Mouse (Mus musculus): ENCODE results near the gene Pum1. TPM values are rescaled to one million over a fixed set of nuclear protein-coding genes. Genes with fewer than 3 reads are reported as not detected.
"Not testable (repeated sequence)": the region's sequence is repeated elsewhere in the genome, so short reads cannot be mapped to it uniquely, and the experiment has no call there.

The Pum1 gene
- total RNA-seq (2021), result 100 to 1,000 TPM; 106 to 110 TPM
- long read RNA-seq, experiment 1, full-length matches to known transcripts, result 23 of 87 reads
- long read RNA-seq, experiment 1, partial matches to known transcripts, result 10 of 87 reads
- long read RNA-seq, experiment 1, other reads (novel, unspliced or antisense), result 54 of 87 reads
- long read RNA-seq, experiment 2, full-length matches to known transcripts, result 15 of 65 reads
- long read RNA-seq, experiment 2, partial matches to known transcripts, result 7 of 65 reads
- long read RNA-seq, experiment 2, other reads (novel, unspliced or antisense), result 43 of 65 reads

GRCm38 (mm10) chr4:130662979-130663725 lies at the start of gene Pum1:
Gene Pum1 (plus strand): TSS chr4:130663321.
- no peak for TF ChIP-seq CTCF (IDR thresholded peaks at IDR 0.05)
- intact Hi-C loops (cut with DNase I), result no loop called here
- H3K4me3 ChIP-seq, result peak within 1 kb of the TSS; percentile 83
- peak within 1 kb of the TSS; percentile 93 for H3K27ac ChIP-seq
- DNase-seq (ENCODE audit: extremely low spot score in 1 of 2, low spot score in 2 of 2), result peak; percentile 83 to 89

GRCm38 (mm10) chr4:130629391-130629790 lies 33.7 kb upstream of the Pum1 start:
- peak overlapping the region; percentile 36 for H3K4me3 ChIP-seq
- 0 out of 2 replicates have a peak overlapping the region, but pooled peaks have one; percentile 28 for H3K27ac ChIP-seq
- no peak for TF ChIP-seq CTCF (IDR thresholded peaks at IDR 0.05)
- DNase-seq (ENCODE audit: extremely low spot score in 1 of 2, low spot score in 2 of 2), result no peak
- intact Hi-C loops (cut with DNase I), result no loop called here

- no peak for DNase-seq (ENCODE audit: extremely low spot score in 1 of 2, low spot score in 2 of 2)
- Histone ChIP-seq H3K4me3 (no peak overlapping the region), H3K27ac (no peak overlapping the region)
- TF ChIP-seq CTCF (IDR thresholded peaks at IDR 0.05), result no peak
- intact Hi-C loops (cut with DNase I), result no loop called here
Observed at GRCm38 (mm10) chr4:130630232-130630847, 32.8 kb upstream of the Pum1 start.

- intact Hi-C loops (cut with DNase I); DNase-seq (ENCODE audit: extremely low spot score in 1 of 2, low spot score in 2 of 2); H3K27ac ChIP-seq; H3K4me3 ChIP-seq: not testable (repeated sequence)
Observed at GRCm38 (mm10) chr4:130635076-130635475, 28.0 kb upstream of the Pum1 start.

- DNase-seq (ENCODE audit: extremely low spot score in 1 of 2, low spot score in 2 of 2), result no peak
- Histone ChIP-seq H3K27ac (no peak overlapping the region), H3K4me3 (no peak overlapping the region)
- no peak for TF ChIP-seq CTCF (IDR thresholded peaks at IDR 0.05)
- intact Hi-C loops (cut with DNase I), result no loop called here
Observed at GRCm38 (mm10) chr4:130636761-130637160, 26.4 kb upstream of the Pum1 start.

GRCm38 (mm10) chr4:130637488-130638422 lies 25.4 kb upstream of the Pum1 start:
- no peak for DNase-seq (ENCODE audit: extremely low spot score in 1 of 2, low spot score in 2 of 2)
- intact Hi-C loops (cut with DNase I), result no loop called here
- Histone ChIP-seq H3K4me3 (no peak overlapping the region), H3K27ac (no peak overlapping the region)
- TF ChIP-seq CTCF (IDR thresholded peaks at IDR 0.05), result no peak

- intact Hi-C loops (cut with DNase I), result no loop called here
- no peak for TF ChIP-seq CTCF (IDR thresholded peaks at IDR 0.05)
- no peak for DNase-seq (ENCODE audit: extremely low spot score in 1 of 2, low spot score in 2 of 2)
- Histone ChIP-seq H3K27ac (no peak overlapping the region), H3K4me3 (no peak overlapping the region)
Observed at GRCm38 (mm10) chr4:130640031-130640717, 22.9 kb upstream of the Pum1 start.

- TF ChIP-seq CTCF (IDR thresholded peaks at IDR 0.05), result no peak
- intact Hi-C loops (cut with DNase I), result no loop called here
- no peak for DNase-seq (ENCODE audit: extremely low spot score in 1 of 2, low spot score in 2 of 2)
Observed at GRCm38 (mm10) chr4:130642468-130642867, 20.7 kb upstream of the Pum1 start.

GRCm38 (mm10) chr4:130645426-130645825 lies 17.7 kb upstream of the Pum1 start:
- H3K4me3 ChIP-seq, result no peak overlapping the region
- intact Hi-C loops (cut with DNase I), result no loop called here
- TF ChIP-seq CTCF (IDR thresholded peaks at IDR 0.05), result no peak
- no peak overlapping the region for H3K27ac ChIP-seq
- DNase-seq (ENCODE audit: extremely low spot score in 1 of 2, low spot score in 2 of 2), result no peak

More at GRCm38 (mm10) chr4:130642468-130642867, 20.7 kb upstream of the Pum1 start:
- no peak overlapping the region for H3K27ac ChIP-seq
- no peak overlapping the region for H3K4me3 ChIP-seq

- H3K27ac ChIP-seq, result no peak overlapping the region
- intact Hi-C loops (cut with DNase I), result no loop called here
- no peak overlapping the region for H3K4me3 ChIP-seq
- TF ChIP-seq CTCF (IDR thresholded peaks at IDR 0.05), result no peak
- DNase-seq (ENCODE audit: extremely low spot score in 1 of 2, low spot score in 2 of 2), result no peak
Observed at GRCm38 (mm10) chr4:130651286-130651685, 11.8 kb upstream of the Pum1 start.

GRCm38 (mm10) chr4:130652546-130652945 lies 10.6 kb upstream of the Pum1 start:
- no peak overlapping the region for H3K27ac ChIP-seq
- intact Hi-C loops (cut with DNase I), result no loop called here

More at GRCm38 (mm10) chr4:130652546-130652945, 10.6 kb upstream of the Pum1 start:
- no peak for DNase-seq (ENCODE audit: extremely low spot score in 1 of 2, low spot score in 2 of 2)
- H3K4me3 ChIP-seq, result no peak overlapping the region
- no peak for TF ChIP-seq CTCF (IDR thresholded peaks at IDR 0.05)

All from left cerebral cortex, adult 2 months (tissue).